Comparison of ENCODE assay signal across 32 mouse cellular contexts in genomic region chr6:91205346-91205745, GRCm38 (mm10). TPM values are rescaled to one million over a fixed set of nuclear protein-coding genes. Genes with fewer than 3 reads are reported as not detected.
DNase-seq lines count a peak whose midpoint lies in the region; ATAC-seq and TF ChIP-seq lines count a peak whose summit lies in the region.
"Had no signal": no experiment of that assay in that cellular context is flagged by ENCODE, and none has a peak within 500 bp of the region (broad histone marks: within the 10 kb centered on the region; RNA-seq: fewer than 3 reads in every experiment).

No protein-coding gene starts in this region.

- no peak overlapping the region for H3K4me3 ChIP-seq in gastrocnemius, adult 2 months
- H3K4me3 ChIP-seq in embryonic facial prominence, embryonic 15.5 days (replicated peaks): no peak overlapping the region
- H3K4me3 ChIP-seq in limb, embryonic 14.5 days (replicated peaks; ENCODE audit: low read length): no peak overlapping the region
- H3K4me3 ChIP-seq in forebrain, embryonic 12.5 days (replicated peaks): no peak overlapping the region
- H3K4me3 ChIP-seq: forebrain, embryonic 10.5 days; heart, embryonic 15.5 days had no signal

- no peaks in the 10 kb centered on the region for H3K27me3 ChIP-seq in embryonic facial prominence, embryonic 15.5 days
- H3K27me3 ChIP-seq in limb, embryonic 14.5 days (ENCODE audit: control insufficient read depth, insufficient read depth, low read length): no peaks in the 10 kb centered on the region
- H3K27me3 ChIP-seq in forebrain, embryonic 12.5 days: 0 out of 2 replicates have a peak, but pooled peaks cover 10% of the 10 kb centered on the region
- H3K27me3 ChIP-seq: heart, embryonic 15.5 days; Patski had no signal

- no peak overlapping the region for H3K9ac ChIP-seq in embryonic facial prominence, embryonic 15.5 days
- no peak overlapping the region for H3K9ac ChIP-seq in limb, embryonic 14.5 days (ENCODE audit: low read depth, low read length, severe bottlenecking)
- H3K9ac ChIP-seq in forebrain, embryonic 12.5 days: no peak overlapping the region
- H3K9ac ChIP-seq: forebrain, postnatal 0 days; hindbrain, embryonic 14.5 days; liver, embryonic 14.5 days; lung, embryonic 14.5 days had no signal

- H3K4me1 ChIP-seq in embryonic facial prominence, embryonic 15.5 days: peaks cover 57% of the 10 kb centered on the region
- H3K4me1 ChIP-seq in limb, embryonic 14.5 days (ENCODE audit: control insufficient read depth, insufficient read depth, low read length): peaks cover 42% of the 10 kb centered on the region
- H3K4me1 ChIP-seq in forebrain, embryonic 12.5 days: peaks cover 24% of the 10 kb centered on the region

- TF ChIP-seq POLR2A in limb, embryonic 14.5 days (IDR thresholded peaks at IDR 0.05; ENCODE audit: borderline replicate concordance, extremely low read depth, insufficient read depth, insufficient read length): no peak

- H3K4me2 ChIP-seq in embryonic facial prominence, embryonic 15.5 days (replicated peaks): no peak overlapping the region
- H3K4me2 ChIP-seq in limb, embryonic 14.5 days (replicated peaks; ENCODE audit: low read depth, low read length, severe bottlenecking): no peak overlapping the region
- no peak overlapping the region for H3K4me2 ChIP-seq in forebrain, embryonic 12.5 days
- H3K4me2 ChIP-seq: heart, embryonic 15.5 days; hindbrain, embryonic 14.5 days; lung, embryonic 14.5 days had no signal

- ATAC-seq in embryonic facial prominence, embryonic 15.5 days (ENCODE audit: insufficient number of reproducible peaks, low FRiP score, low TSS enrichment, low read depth): no peak
- no peak for ATAC-seq in limb, embryonic 14.5 days (ENCODE audit: low FRiP score, low read depth)
- ATAC-seq in forebrain, embryonic 12.5 days (ENCODE audit: low FRiP score): no peak
- ATAC-seq: forebrain, postnatal 0 days; intestine, postnatal 0 days; Patski had no signal

- H3K27ac ChIP-seq in gastrocnemius, adult 2 months: peak overlapping the region; percentile 46
- H3K27ac ChIP-seq in embryonic facial prominence, embryonic 15.5 days (replicated peaks): 0 out of 2 replicates have a peak overlapping the region, but pooled peaks have one; percentile 39
- H3K27ac ChIP-seq in limb, embryonic 14.5 days (replicated peaks; ENCODE audit: low read depth, low read length): 0 out of 2 replicates have a peak overlapping the region, but pooled peaks have one; percentile 33
- H3K27ac ChIP-seq in forebrain, embryonic 12.5 days: no peak overlapping the region
- H3K27ac ChIP-seq: forebrain, embryonic 10.5 days; heart, embryonic 15.5 days; hindbrain, embryonic 14.5 days; liver, embryonic 14.5 days had no signal

- intact Hi-C loops in gastrocnemius, adult 2 months (cut with DNase I): no loop called here
- intact Hi-C loops in gastrocnemius, postnatal 36 days (cut with DNase I): no loop called here

- no peaks in the 10 kb centered on the region for H3K36me3 ChIP-seq in embryonic facial prominence, embryonic 15.5 days
- no peaks in the 10 kb centered on the region for H3K36me3 ChIP-seq in limb, embryonic 14.5 days (ENCODE audit: control insufficient read depth, insufficient read depth, low read length)
- H3K36me3 ChIP-seq in forebrain, embryonic 12.5 days (replicated peaks): no peaks in the 10 kb centered on the region
- H3K36me3 ChIP-seq: forebrain, embryonic 10.5 days; G1E; heart, embryonic 15.5 days had no signal

- 51% methylated on average over 3 of the region's 3 CpGs for WGBS in embryonic facial prominence, embryonic 15.5 days
- WGBS in limb, embryonic 14.5 days: 44% methylated on average over 3 of the region's 3 CpGs
- 77% methylated on average over 3 of the region's 3 CpGs for WGBS in forebrain, embryonic 12.5 days

- no peak for TF ChIP-seq CTCF in gastrocnemius, adult 2 months (IDR thresholded peaks at IDR 0.05)

- H3K9me3 ChIP-seq in embryonic facial prominence, embryonic 15.5 days (replicated peaks): no peaks in the 10 kb centered on the region
- H3K9me3 ChIP-seq in limb, embryonic 14.5 days (ENCODE audit: control insufficient read depth, low read length): no peaks in the 10 kb centered on the region
- H3K9me3 ChIP-seq in forebrain, embryonic 12.5 days: no peaks in the 10 kb centered on the region
- H3K9me3 ChIP-seq: forebrain, embryonic 10.5 days; G1E; heart, embryonic 15.5 days had no signal

- peak; percentile 52 for DNase-seq in gastrocnemius, adult 2 months
- DNase-seq in gastrocnemius, postnatal 36 days: no peak
- peak; percentile 62 for DNase-seq in 3T3-L1 (ENCODE audit: low read depth, low spot score)
- no peak for DNase-seq in limb, embryonic 14.5 days (ENCODE audit: low spot score)
- no peak for DNase-seq in embryo, embryonic 10 days (ENCODE audit: low spot score)
- DNase-seq in adrenal gland, postnatal 36 days: no peak
- DNase-seq: cerebellum, adult 11-12 months; cerebellum, adult 9-11 months; forebrain, postnatal 0 days; gastrocnemius, postnatal 10 days; kidney, adult 9 months; kidney, postnatal 10 days; liver; lung, embryonic 14.5 days; lung, postnatal 14 days; midbrain, embryonic 14.5 days; retina, postnatal 1 day; right cerebral cortex, postnatal 25 days; spleen, adult 18-20 months; thymus, postnatal 36 days had no signal

RNA-seq across cellular contexts. Expression of gene Fbln2, which starts 6.9 kb away (rescaled TPM):
- total RNA-seq in gastrocnemius, adult 2 months (2021): 10 to 100 TPM; 43.6 to 64.7 TPM
- 10 to 100 TPM; 42.5 to 50.6 TPM for total RNA-seq in gastrocnemius, postnatal 36 days (2021)
- 240 and 260 TPM in 2 replicates for polyA plus RNA-seq in embryonic facial prominence, embryonic 15.5 days (2015; fragmentation: Nextera tagmentation; extraction: Ambion mirVana)
- 294 and 404 TPM in 2 replicates for polyA plus RNA-seq in limb, embryonic 14.5 days (2012; rRNA removed)
- 219 and 254 TPM in 2 replicates for polyA plus RNA-seq in limb, embryonic 14.5 days (2014; fragmentation: Nextera tagmentation; extraction: Ambion mirVana)
- 10 to 100 TPM; 12.6 to 20.7 TPM for total RNA-seq in adrenal gland, postnatal 36 days (2021)
- polyA plus RNA-seq in forebrain, embryonic 12.5 days (2016; fragmentation: Nextera tagmentation; extraction: Ambion mirVana): 39.4 and 45.6 TPM in 2 replicates
- total RNA-seq: granulocyte monocyte progenitor cell, adult 5-6 weeks; monocyte, adult 5-6 weeks; neutrophil, adult 5-6 weeks had no signal
- polyA plus RNA-seq: G1E had no signal

RNA-seq across cellular contexts. Expression of gene Hdac11, which starts 48.9 kb away (rescaled TPM):
- 1 to 10 TPM; 5.1 to 6.5 TPM for total RNA-seq in gastrocnemius, adult 2 months (2021)
- 1 to 10 TPM; 3.7 to 4.0 TPM for total RNA-seq in gastrocnemius, postnatal 36 days (2021)
- 12.2 and 14.1 TPM in 2 replicates for polyA plus RNA-seq in embryonic facial prominence, embryonic 15.5 days (2015; fragmentation: Nextera tagmentation; extraction: Ambion mirVana)
- polyA plus RNA-seq in limb, embryonic 14.5 days (2012; rRNA removed): 43.9 and 46.0 TPM in 2 replicates
- polyA plus RNA-seq in limb, embryonic 14.5 days (2014; fragmentation: Nextera tagmentation; extraction: Ambion mirVana): 18.1 and 18.5 TPM in 2 replicates
- 1 to 10 TPM; 5.8 to 6.2 TPM for total RNA-seq in adrenal gland, postnatal 36 days (2021)
- 16.3 and 18.0 TPM in 2 replicates for polyA plus RNA-seq in forebrain, embryonic 12.5 days (2016; fragmentation: Nextera tagmentation; extraction: Ambion mirVana)

Comparison
In these comparisons a context has a peak if more than half of its experiments do, and no peak if none do; other contexts are left out.
1. DNase-seq: peak in gastrocnemius, adult 2 months (single experiment) and 3T3-L1 (single experiment); none in gastrocnemius, postnatal 36 days (0 of 2), limb, embryonic 14.5 days (single experiment), embryo, embryonic 10 days (single experiment) and adrenal gland, postnatal 36 days (0 of 2).